Comparison of ENCODE assay signal across 15 mouse cellular contexts in the genomic region with DNA sequence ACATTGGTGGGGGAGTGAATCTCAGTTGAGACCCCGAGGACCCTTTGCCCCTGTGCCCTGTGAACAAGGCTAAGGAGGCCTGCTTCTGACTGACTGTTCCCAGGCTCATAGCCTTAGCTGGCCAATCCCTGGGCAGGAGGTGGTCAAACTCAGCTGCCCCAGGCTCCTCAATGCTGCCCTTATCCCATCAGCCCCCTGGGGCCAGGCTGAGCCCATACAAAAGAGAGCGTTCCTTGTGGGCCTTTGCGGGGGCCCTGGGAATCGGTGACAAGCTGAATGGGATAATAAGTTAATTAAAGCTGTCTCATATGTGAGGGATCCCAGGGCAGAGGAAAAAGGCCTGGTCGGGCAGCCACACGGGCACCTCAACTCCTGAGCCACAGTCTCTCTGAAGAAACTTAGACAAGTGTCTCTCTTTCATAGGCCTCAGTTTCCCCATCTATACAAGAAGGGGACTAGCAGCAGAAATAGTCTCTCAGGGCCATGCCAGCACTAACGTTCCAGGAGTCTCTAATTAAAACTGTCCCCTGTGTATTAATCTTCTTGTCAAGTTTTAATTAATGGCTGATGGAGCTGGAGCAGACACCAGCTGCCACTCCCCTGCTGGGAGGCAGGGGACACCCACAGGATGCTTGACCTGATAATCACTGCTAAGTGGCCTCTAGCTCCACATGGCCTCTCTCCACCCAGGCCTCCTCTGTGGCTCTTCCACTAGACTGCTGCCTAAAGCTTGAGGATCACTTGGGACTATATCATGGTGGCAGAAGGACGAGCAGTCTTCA.
"Had no signal": no experiment of that assay in that cellular context is flagged by ENCODE, and none has a peak within 500 bp of the region (broad histone marks: within the 10 kb centered on the region; RNA-seq: fewer than 3 reads in every experiment).

No protein-coding gene starts in this region.

- H3K4me1 ChIP-seq: liver, embryonic 15.5 days had no signal

- ATAC-seq: lung, postnatal 0 days had no signal

- DNase-seq: kidney, adult 8-10 months; kidney, postnatal 25 days; left cerebral cortex, postnatal 4 days; lung, adult 2 months; lung, postnatal 4 days; right cerebral cortex, postnatal 4 days; spleen, adult 18-20 months; thymus, adult 18-20 months; thymus, postnatal 14 days had no signal

- H3K4me3 ChIP-seq: liver, embryonic 15.5 days; midbrain, embryonic 12.5 days; myocyte; neural tube, embryonic 15.5 days had no signal

- H3K27ac ChIP-seq: liver, embryonic 15.5 days; midbrain, embryonic 12.5 days; neural tube, embryonic 15.5 days had no signal

- H3K9ac ChIP-seq: liver, embryonic 15.5 days; midbrain, embryonic 12.5 days; neural tube, embryonic 15.5 days had no signal

- H3K9me3 ChIP-seq: liver, embryonic 15.5 days; midbrain, embryonic 12.5 days; neural tube, embryonic 15.5 days had no signal

- H3K4me2 ChIP-seq: liver, embryonic 11.5 days; liver, embryonic 15.5 days; midbrain, embryonic 12.5 days; neural tube, embryonic 15.5 days had no signal

- H3K36me3 ChIP-seq: liver, embryonic 15.5 days; midbrain, embryonic 12.5 days; neural tube, embryonic 15.5 days had no signal
